Mouse (Mus musculus): ENCODE data around the gene Prtn3. TPM values are rescaled to one million over a fixed set of nuclear protein-coding genes. Genes with fewer than 3 reads are reported as not detected.

The Prtn3 gene
- total RNA-seq, 2 experiments from 2014 or later: 2.3 to 3.1 TPM

Small RNA genes within 50 kb of the gene (microRNA-seq; reads per million reads assigned to microRNA genes)
- gene Mir6910: 0 reads per million in 2 experiments

Other genes with a start within 250 kb of the Prtn3 start
- 10 to 100 TPM; 49.8 to 50.3 TPM for gene Shc2, start 236.6 kb upstream of the Prtn3 start, total RNA-seq (2021)
- under 1 TPM; 0.46 to 0.63 TPM for gene Odf3l2, start 228.7 kb upstream of the Prtn3 start, total RNA-seq (2021)
- gene Madcam1, start 209.9 kb upstream of the Prtn3 start, total RNA-seq (2021): under 1 TPM in 1 of 2 experiments, not detected in 1; 0.23 TPM
- 10 to 100 TPM; 71.9 to 77.9 TPM for gene Tpgs1, start 205.1 kb upstream of the Prtn3 start, total RNA-seq (2021)
- gene Cdc34, start 192.3 kb upstream of the Prtn3 start, total RNA-seq (2021): 10 to 100 TPM; 64.2 to 70.3 TPM
- gene Gzmm, start 185.5 kb upstream of the Prtn3 start, total RNA-seq (2021): 1 to 10 TPM in 1 of 2 experiments, under 1 TPM in 1; 0.81 to 1.6 TPM
- 100 to 1,000 TPM; 785 to 820 TPM for gene Bsg, start 170.0 kb upstream of the Prtn3 start, total RNA-seq (2021)
- gene Hcn2, start 157.8 kb upstream of the Prtn3 start, total RNA-seq (2021): 10 to 100 TPM; 93.4 to 99.2 TPM
- 10 to 100 TPM; 43.8 to 45.4 TPM for gene Polrmt, start 127.9 kb upstream of the Prtn3 start, total RNA-seq (2021)
- gene Fgf22, start 119.4 kb upstream of the Prtn3 start, total RNA-seq (2021): 1 to 10 TPM; 1.4 to 2.1 TPM
- 10 to 100 TPM; 95.4 to 97.1 TPM for gene Rnf126, start 107.5 kb upstream of the Prtn3 start, total RNA-seq (2021)
- gene Fstl3, start 97.2 kb upstream of the Prtn3 start, total RNA-seq (2021): 1 to 10 TPM; 1.7 to 2.2 TPM
- gene Prss57, start 83.5 kb upstream of the Prtn3 start, total RNA-seq (2021): 1 to 10 TPM in 1 of 2 experiments, under 1 TPM in 1; 0.17 to 1.1 TPM
- 100 to 1,000 TPM; 398 to 410 TPM for gene Palm, start 80.9 kb upstream of the Prtn3 start, total RNA-seq (2021)
- under 1 TPM; 0.59 to 0.72 TPM for gene Misp, start 53.5 kb upstream of the Prtn3 start, total RNA-seq (2021)
- 10 to 100 TPM; 52.1 to 61.1 TPM for gene Ptbp1, start 20.0 kb upstream of the Prtn3 start, total RNA-seq (2021)
- gene Plppr3, start 158 bp downstream of the Prtn3 start, total RNA-seq (2021): 10 to 100 TPM; 68.3 to 71.2 TPM
- gene Elane, start 11.8 kb downstream of the Prtn3 start, total RNA-seq (2021): not detected
- not detected for gene Cfd, start 16.4 kb downstream of the Prtn3 start, total RNA-seq (2021)
- 10 to 100 TPM; 55.0 to 66.5 TPM for gene Med16, start 34.4 kb downstream of the Prtn3 start, total RNA-seq (2021)
- not detected for gene Gm26602, start 36.4 kb downstream of the Prtn3 start, total RNA-seq (2021)
- 1 to 10 TPM; 5.7 to 7.6 TPM for gene Kiss1r, start 42.5 kb downstream of the Prtn3 start, total RNA-seq (2021)
- gene R3hdm4, start 46.7 kb downstream of the Prtn3 start, total RNA-seq (2021): 100 to 1,000 TPM; 438 to 440 TPM
- 1 to 10 TPM; 5.4 to 7.0 TPM for gene Arid3a, start 52.6 kb downstream of the Prtn3 start, total RNA-seq (2021)
- 10 to 100 TPM; 45.3 to 46.5 TPM for gene Wdr18, start 85.7 kb downstream of the Prtn3 start, total RNA-seq (2021)
- gene Grin3b, start 96.2 kb downstream of the Prtn3 start, total RNA-seq (2021): under 1 TPM; 0.21 to 0.40 TPM
- 100 to 1,000 TPM; 140 to 152 TPM for gene Tmem259, start 109.9 kb downstream of the Prtn3 start, total RNA-seq (2021)
- gene Cnn2, start 114.1 kb downstream of the Prtn3 start, total RNA-seq (2021): 10 to 100 TPM in 1 of 2 experiments, 1 to 10 TPM in 1; 9.5 to 11.9 TPM
- gene Abca7, start 122.0 kb downstream of the Prtn3 start, total RNA-seq (2021): 10 to 100 TPM; 10.9 TPM
- gene Arhgap45, start 142.2 kb downstream of the Prtn3 start, total RNA-seq (2021): 1 to 10 TPM; 3.3 to 4.0 TPM
- 10 to 100 TPM; 66.9 to 68.9 TPM for gene Polr2e, start 165.3 kb downstream of the Prtn3 start, total RNA-seq (2021)
- 100 to 1,000 TPM; 462 to 482 TPM for gene Gpx4, start 172.7 kb downstream of the Prtn3 start, total RNA-seq (2021)
- gene Sbno2, start 231.1 kb downstream of the Prtn3 start, total RNA-seq (2021): 10 to 100 TPM; 19.2 to 19.3 TPM
- 10 to 100 TPM; 86.2 to 90.8 TPM for gene Stk11, start 241.3 kb downstream of the Prtn3 start, total RNA-seq (2021)